Mouse (Mus musculus): ENCODE measurements at regions not wholly inside any gene's neighbourhood (a gene's known extent, or its start where the extent isn't known, plus 50 kb on each side); places are given as distances from the start of the nearest gene placed in this dataset.
A peak's percentile ranks its signal among the peaks of the same experiment; 100 is the strongest.

DNA sequence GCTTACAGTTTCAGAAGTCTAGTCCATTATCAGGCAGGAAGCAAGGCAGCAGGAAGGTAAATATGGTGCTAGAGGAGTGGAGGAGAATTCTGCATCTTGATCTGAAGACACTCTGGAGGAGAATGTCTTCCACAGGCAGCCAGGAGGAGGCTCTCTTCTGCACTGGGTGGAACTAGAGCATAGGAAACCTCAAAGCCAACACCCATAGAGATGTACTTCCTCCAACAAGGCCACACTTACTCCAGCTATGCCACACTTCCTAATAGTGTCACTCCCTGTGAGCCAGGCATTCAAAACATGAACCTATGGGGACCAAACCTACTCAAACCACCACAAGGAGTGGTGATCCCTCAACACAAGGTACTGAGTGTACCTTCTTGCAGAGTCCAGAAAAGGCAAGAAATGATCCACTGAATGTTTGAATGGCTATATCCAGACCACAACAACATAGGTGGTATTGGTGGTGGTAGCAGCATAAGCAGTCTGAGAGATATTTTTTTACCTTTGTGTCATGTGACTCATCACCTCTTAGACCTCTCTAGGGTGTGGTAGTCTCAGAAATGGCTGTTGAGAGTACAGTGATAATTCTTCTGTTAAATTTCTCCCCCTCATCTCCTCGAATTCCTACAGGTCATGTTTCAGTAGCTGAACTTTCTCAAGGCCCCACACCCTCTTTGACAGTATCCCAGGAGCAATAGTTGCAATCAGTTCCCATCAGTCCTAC, 152.3 kb upstream of the Mbnl1 start:
- peak; percentile 52 to 56 for DNase-seq

DNA sequence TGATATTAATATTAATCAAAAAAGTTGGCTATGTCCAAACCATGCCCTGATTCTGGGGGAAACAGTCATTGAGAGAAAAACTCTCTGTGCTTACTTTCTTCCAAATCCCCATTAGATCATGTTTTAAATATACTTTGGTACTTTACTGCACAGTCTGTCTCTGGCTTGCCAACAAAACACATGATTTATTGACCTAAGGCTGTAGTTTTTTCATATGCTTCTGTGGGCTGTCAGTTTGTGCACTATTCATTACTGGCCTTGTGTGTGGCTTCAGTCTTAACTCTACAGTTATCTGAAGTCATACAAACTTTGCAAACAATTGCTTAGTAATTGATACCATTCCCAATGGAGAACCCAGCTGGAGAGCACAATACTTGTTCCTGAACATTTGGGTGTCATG, 149.1 kb upstream of the Mbnl1 start:
- no peak for DNase-seq

DNA sequence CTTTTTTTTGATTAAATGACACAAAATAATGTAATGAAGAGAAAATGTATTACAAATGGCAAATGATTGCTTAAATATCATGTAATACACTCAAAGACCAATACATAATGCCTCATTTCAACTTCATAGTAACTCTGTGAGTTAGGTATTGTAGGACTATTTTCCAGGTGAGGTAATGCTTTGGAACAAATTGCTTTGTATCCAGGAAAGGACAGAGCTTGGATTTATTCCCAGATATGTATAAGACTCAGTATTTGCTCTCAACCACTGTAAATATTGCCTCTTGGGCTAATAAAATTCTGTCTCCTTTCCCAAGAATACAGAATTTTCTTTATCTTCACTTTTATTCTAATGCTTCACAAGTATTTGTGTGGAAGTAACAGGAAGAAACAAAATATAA, 148.2 kb upstream of the Mbnl1 start:
- no peak for DNase-seq

- no peak for DNase-seq
Observed at GRCm38 (mm10) chr3:60324969-60325368, 147.7 kb upstream of the Mbnl1 start.

- no peak for DNase-seq
Observed at GRCm38 (mm10) chr3:60332460-60332859, 140.2 kb upstream of the Mbnl1 start.

DNA sequence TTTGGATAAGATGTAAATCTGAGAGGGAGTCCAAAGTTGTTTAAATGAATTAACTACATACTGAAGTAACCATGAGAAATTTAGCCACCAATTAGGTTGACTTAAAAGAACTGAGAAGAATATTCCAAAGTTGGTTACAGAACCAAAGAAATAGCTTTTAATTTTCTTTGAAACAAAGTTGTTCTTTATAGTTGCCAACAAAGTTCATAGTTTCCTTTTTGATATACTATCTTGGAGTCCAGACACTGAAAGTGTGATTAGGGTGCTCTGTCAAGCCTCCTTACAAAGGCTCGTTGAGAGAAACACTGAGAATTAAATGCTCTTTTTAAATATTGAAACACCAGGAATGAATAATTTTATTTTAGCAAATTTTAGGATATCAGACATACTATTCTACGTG, 139.0 kb upstream of the Mbnl1 start:
- no peak for DNase-seq

DNA sequence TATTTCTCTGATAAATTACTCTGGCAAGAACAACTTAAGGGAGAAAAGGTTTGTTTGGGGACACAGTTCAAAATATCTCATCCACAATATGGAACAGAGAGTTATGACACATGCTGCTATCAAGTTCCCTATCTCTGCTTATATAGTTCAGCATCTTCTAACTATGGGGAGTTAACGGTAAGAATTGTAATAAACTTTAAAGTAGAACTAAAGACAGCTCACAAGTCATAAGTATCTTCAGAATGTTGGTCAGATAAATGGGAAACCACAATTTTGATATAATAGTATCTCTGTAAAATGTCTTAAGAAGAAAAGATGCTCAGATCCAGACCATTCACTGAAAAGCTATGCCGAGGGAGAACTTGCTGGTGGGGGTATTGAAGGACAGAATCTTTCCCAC, 138.5 kb upstream of the Mbnl1 start:
- DNase-seq: no peak

DNA sequence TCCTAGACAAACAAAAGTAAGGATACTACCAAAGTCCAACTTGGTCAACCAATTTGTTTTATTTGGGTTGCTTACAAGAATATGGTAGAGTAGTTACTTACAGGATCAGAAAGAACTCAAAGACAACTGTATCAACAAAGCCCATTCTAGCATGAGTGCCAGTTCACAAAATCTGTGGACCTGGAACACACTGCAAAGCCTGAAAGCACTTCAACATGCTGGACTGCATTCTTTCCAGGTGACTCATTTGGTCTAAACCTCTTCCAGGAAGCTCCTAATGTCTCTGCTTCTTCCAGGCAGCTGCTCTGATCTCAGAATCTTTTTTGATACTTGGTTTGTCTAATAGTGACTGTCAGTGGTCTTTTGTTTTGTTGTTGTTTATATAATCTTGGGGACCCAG, 126.2 kb upstream of the Mbnl1 start:
- DNase-seq: no peak

GRCm38 (mm10) chr3:60347049-60347448, 125.6 kb upstream of the Mbnl1 start:
- DNase-seq: no peak

DNA sequence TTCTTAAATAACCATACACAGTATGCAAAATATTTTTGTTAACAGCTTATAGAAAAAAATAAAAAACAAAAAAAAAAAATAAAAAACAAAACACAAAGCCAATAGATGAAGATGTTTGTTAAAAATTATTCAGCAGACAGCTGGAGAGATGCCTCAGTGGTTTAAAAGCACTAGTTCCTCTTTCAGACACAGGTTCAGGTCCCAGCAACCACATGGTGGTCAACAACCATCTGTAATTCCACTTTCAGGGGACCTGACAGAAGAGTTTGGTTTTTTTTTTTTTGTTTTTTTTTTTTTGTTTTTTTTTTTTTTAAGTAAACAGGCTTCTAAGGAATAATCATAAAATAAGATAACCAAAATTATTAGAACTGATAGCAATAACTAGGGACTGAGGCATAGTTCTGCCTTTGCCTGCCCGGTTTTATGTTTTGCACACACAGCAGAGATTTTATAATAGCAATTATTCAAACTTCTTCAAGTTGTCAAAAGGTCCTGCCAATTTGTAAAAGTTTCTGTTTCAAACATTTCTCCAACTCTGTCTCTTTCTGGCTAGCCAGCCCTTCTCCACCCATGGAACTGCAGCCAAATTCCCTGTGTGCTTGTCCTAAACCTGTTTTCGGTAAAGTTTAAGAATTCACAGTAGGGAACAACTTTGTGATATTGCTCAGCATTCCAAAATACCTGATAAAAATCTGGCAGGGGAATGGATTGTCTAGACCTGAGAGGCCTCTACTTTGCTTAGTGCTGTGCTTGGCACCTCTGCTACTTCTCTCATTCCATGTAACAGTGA, 101.3 kb upstream of the Mbnl1 start:
- no peak for DNase-seq

- DNase-seq: no peak
Observed at GRCm38 (mm10) chr3:60373662-60374061, 99.0 kb upstream of the Mbnl1 start.

DNA sequence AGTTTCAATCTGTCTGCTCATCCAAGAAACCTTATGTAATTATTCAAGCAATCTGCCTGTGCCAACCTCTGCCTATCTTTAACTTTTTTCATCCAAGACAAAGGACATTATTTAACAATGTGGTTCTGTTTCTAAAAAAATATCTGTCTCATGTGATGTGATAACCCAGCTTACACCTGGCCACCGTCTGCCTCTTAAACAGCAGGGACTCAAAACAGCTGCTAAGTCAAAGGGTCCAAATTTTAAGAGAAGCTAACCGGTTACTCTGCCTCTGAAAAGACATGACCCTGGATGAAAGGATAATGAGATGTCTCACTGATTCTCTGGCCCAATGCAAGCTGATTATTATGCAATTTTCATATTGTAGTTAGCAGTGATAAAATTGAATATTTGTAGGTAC, 84.0 kb upstream of the Mbnl1 start:
- no peak for DNase-seq

DNA sequence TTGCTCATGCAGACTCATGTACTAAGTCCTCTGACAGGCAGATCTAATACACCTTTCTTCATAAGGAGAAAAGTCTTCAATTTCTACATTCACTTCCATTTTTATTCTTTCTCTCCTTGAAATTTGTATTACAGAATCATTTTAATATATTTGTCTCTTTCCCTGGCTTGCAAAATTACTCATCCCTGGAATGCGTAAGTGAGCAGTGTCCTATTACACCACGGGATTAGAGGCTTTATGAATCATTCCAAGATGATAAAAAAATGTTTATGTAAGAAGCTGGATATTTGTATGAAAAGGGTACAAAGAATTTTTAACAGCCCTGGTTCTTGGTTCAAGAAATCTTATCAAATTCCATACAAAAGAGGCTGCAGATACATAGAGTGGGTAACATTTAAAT, 83.6 kb upstream of the Mbnl1 start:
- no peak for DNase-seq

GRCm38 (mm10) chr3:60395299-60395698, 77.3 kb upstream of the Mbnl1 start:
- no peak for DNase-seq

GRCm38 (mm10) chr3:60396971-60397370, 75.7 kb upstream of the Mbnl1 start:
- DNase-seq: no peak

DNA sequence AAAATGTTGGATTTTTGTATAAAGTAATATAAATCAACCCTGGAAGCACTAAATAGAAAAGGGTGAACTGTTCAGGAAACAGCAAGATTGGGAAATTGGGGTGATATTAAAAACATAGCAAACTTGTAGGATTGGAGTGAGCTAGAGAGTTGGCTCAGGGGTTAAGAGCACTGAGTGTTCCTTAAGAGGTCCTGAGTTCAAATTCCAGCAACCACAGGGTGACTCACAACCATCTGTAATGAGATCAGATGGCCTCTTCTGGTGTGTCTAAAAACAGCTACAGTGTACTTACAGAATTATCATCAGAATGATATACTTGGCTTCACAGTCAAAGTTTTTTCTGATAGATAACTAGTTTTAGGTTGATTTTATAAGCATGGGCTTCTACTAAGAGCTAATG, 73.8 kb upstream of the Mbnl1 start:
- DNase-seq: no peak

- DNase-seq: no peak
Observed at GRCm38 (mm10) chr3:60402251-60402830, 70.3 kb upstream of the Mbnl1 start.

- no peak for DNase-seq
Observed at GRCm38 (mm10) chr3:60407426-60407825, 65.2 kb upstream of the Mbnl1 start.

DNA sequence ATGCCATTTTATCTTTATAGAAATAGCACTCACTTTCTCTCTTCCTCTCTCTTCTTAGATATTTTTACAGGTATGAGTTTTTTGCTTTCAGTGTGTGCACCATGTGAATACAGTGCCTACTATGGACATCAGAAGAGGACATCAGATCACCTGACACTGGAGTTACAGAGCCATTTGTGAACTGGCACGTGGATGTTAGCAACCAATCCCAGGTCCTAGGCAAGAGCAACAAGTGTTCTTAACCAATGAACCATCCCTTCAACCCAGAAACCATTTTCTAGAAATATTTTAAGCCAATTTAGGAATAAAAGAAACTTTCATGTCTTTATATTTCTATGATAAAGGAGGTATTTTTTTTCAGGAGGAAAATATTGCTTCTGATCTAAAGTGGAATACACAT, 64.7 kb upstream of the Mbnl1 start:
- no peak for DNase-seq

DNA sequence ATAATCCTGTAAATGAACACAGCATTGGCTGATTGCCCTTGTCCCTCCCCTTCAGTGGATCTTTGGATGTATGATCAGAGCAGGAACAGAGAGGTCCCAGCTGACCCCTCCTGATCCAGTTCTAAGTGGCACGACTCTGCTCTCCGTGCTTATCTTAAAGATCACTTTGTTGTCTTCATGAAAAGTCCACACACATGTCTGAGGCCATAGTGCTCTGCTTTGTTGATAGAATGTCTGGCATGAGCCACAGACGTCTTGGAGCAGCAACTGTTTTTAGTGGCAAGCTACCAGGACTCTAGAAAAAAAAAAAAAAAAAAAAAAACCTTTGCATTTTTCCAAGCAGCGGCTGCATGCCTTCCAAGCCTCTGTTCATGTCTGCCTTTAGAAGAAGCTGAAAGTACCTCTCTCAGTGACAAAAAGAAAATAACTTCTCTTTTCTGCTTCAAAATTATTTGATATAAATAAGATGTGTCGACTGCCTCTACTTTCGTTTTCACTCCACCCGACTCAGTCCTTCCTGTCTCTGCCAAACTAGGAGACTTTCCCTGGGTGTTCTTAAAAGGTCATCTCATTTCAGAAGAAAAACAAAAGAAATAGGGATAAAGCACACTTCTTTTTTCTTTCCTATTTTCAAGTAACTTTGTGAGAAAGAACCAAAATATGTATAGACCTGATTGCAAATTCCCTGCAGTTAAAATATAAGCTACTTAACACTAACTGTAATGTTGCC, 63.9 kb upstream of the Mbnl1 start:
- DNase-seq: peak; percentile 25 to 48

DNA sequence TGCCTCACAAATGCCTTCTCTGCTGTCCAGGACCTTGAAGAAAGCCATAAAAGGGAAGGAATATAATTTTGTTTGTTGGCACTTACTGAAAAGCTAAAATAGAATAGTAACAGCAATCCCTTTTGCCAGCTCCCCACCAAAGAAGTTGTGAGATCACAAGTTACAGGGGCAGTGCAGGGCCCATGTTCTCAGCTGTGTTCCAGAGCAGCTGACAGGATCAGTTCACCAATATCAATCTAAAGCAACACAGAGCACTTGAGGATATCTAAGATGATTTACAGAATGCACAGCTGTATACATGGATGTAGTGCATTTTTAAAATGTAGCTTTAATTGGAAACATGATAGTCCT, 63.4 kb upstream of the Mbnl1 start:
- DNase-seq: peak; percentile 17 to 22

DNA sequence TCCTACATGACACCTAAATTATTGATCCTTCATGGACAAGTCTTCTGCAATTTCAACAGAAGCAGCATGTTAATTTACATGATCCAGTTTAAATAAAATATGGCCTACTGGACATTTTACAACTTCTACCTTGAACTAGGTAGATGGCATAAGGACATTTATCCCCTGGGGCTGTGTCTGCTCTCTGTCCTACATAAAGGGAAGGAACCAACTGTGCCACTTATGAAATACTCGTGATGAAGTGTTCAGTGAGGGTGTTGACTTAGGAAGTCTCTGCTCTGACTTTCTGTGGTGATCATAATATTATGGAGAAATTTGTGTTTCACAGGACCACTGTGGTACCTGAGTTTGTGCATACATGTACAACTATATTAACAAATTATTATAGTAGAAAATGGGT, 60.9 kb upstream of the Mbnl1 start:
- DNase-seq: no peak

DNA sequence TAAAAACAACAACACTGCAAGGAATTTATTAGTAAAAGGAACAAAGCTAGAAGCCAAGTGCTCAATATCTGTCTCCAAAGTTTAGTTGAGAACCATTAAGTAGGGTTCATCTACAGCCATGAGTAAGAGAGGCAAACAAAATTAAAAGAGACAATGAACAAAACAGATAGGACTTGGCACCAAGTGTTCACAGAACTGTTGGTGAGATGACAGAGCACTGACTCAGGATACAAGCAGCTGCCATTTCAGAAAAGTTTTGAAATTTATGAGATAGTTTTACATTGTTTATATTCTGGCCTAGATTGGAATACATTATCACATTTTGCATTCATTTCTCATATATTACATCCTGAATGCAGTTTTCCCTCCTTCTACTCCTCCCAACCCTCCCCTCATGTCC, 60.4 kb upstream of the Mbnl1 start:
- DNase-seq: no peak

- DNase-seq: peak; percentile 56 to 70
Observed at GRCm38 (mm10) chr3:60413749-60414148, 58.9 kb upstream of the Mbnl1 start.

Measured in thymus, postnatal 36 days (tissue).